Comparison of ENCODE assay signal across 8 mouse cellular contexts in genomic region chr17:46265918-46266618, GRCm38 (mm10). TPM values are rescaled to one million over a fixed set of nuclear protein-coding genes. Genes with fewer than 3 reads are reported as not detected.
DNase-seq lines count a peak whose midpoint lies in the region; ATAC-seq and TF ChIP-seq lines count a peak whose summit lies in the region.

No protein-coding gene starts in this region.

- no peak overlapping the region for H3K4me2 ChIP-seq in forebrain, embryonic 13.5 days
- no peak overlapping the region for H3K4me2 ChIP-seq in lung, embryonic 16.5 days (ENCODE audit: low read depth, low read length)

- H3K27me3 ChIP-seq in forebrain, embryonic 13.5 days, result no peaks in the 10 kb centered on the region
- H3K27me3 ChIP-seq in hindbrain, embryonic 10.5 days (ENCODE audit: insufficient read depth, poor library complexity, severe bottlenecking), result no peaks in the 10 kb centered on the region
- H3K27me3 ChIP-seq in lung, embryonic 16.5 days (ENCODE audit: control insufficient read depth, insufficient read depth, low read depth, low read length), result no peaks in the 10 kb centered on the region

- DNase-seq in ES-E14 (ENCODE audit: low read depth, low spot score), result peak; percentile 65
- DNase-seq in hindbrain, embryonic 10.5 days (ENCODE audit: low spot score), result peak; percentile 82
- peak; percentile 85 for DNase-seq in layer of hippocampus, adult 9-11 months
- DNase-seq in retina, postnatal 1 day, result peak; percentile 82
- DNase-seq in urinary bladder, postnatal 14 days (ENCODE audit: low spot score), result peak; percentile 82

- peaks cover 8 to 30% of the 10 kb centered on the region in 2 experiments; a peak in 3 of 4 replicates for H3K4me1 ChIP-seq in ES-E14 (ENCODE audit: control insufficient read depth in 2 of 2, insufficient read depth in 2 of 2, low read length in 2 of 2, poor library complexity in 1 of 2)
- H3K4me1 ChIP-seq in forebrain, embryonic 13.5 days, result no peaks in the 10 kb centered on the region
- H3K4me1 ChIP-seq in hindbrain, embryonic 10.5 days (replicated peaks), result peaks cover 16% of the 10 kb centered on the region
- peaks cover 21% of the 10 kb centered on the region for H3K4me1 ChIP-seq in lung, embryonic 16.5 days (replicated peaks; ENCODE audit: control insufficient read depth, insufficient read depth, low read length)

- no peak overlapping the region for H3K4me3 ChIP-seq in ES-E14 (ENCODE audit: insufficient read depth in 1 of 2, low read depth in 1 of 2, low read length in 2 of 2, poor library complexity in 1 of 2, severe bottlenecking in 1 of 2)
- H3K4me3 ChIP-seq in forebrain, embryonic 13.5 days, result no peak overlapping the region
- H3K4me3 ChIP-seq in hindbrain, embryonic 10.5 days, result no peak overlapping the region
- H3K4me3 ChIP-seq in lung, embryonic 16.5 days (ENCODE audit: low read length), result no peak overlapping the region

- H3K9ac ChIP-seq in ES-E14 (ENCODE audit: insufficient read depth, low read depth, low read length, poor library complexity, severe bottlenecking), result 0 out of 2 replicates have a peak overlapping the region, but pooled peaks have one; percentile 11
- H3K9ac ChIP-seq in forebrain, embryonic 13.5 days, result no peak overlapping the region
- peak overlapping the region; percentile 31; the same call in 1 of the 2 replicates for H3K9ac ChIP-seq in lung, embryonic 16.5 days (ENCODE audit: low read length)

- in situ Hi-C loops in ES-E14 (cut with MboI; ENCODE audit: low sequenced_read_pairs in 2 of 2, unreplicated experiment in 2 of 2), result no loop called here

- H3K9me3 ChIP-seq in ES-E14 (ENCODE audit: control insufficient read depth, insufficient read depth, low read depth, low read length), result no peaks in the 10 kb centered on the region
- H3K9me3 ChIP-seq in forebrain, embryonic 13.5 days (replicated peaks), result no peaks in the 10 kb centered on the region
- H3K9me3 ChIP-seq in hindbrain, embryonic 10.5 days, result no peaks in the 10 kb centered on the region
- no peaks in the 10 kb centered on the region for H3K9me3 ChIP-seq in lung, embryonic 16.5 days (ENCODE audit: control insufficient read depth, low read length)

- peak; percentile 72 for ATAC-seq in cerebellum, adult (ENCODE audit: insufficient number of reproducible peaks, low FRiP score, low TSS enrichment)
- peak; percentile 70 for ATAC-seq in forebrain, embryonic 13.5 days
- ATAC-seq in lung, embryonic 16.5 days (ENCODE audit: low read depth), result peak; percentile 88

- peaks cover 65% of the 10 kb centered on the region for H3K36me3 ChIP-seq in ES-E14 (ENCODE audit: control insufficient read depth, insufficient read depth, low read length, poor library complexity, severe bottlenecking)
- H3K36me3 ChIP-seq in forebrain, embryonic 13.5 days (ENCODE audit: poor library complexity, severe bottlenecking), result peaks cover 80% of the 10 kb centered on the region
- peaks cover 99% of the 10 kb centered on the region for H3K36me3 ChIP-seq in hindbrain, embryonic 10.5 days
- peaks cover 21% of the 10 kb centered on the region for H3K36me3 ChIP-seq in lung, embryonic 16.5 days (ENCODE audit: control insufficient read depth, insufficient read depth, low read length)

- peak overlapping the region; percentile 64; the same call in 1 of the 2 replicates for H3K27ac ChIP-seq in ES-E14 (ENCODE audit: insufficient read depth, low read depth, low read length, poor library complexity, severe bottlenecking)
- H3K27ac ChIP-seq in forebrain, embryonic 13.5 days, result 0 out of 2 replicates have a peak overlapping the region, but pooled peaks have one; percentile 6
- H3K27ac ChIP-seq in hindbrain, embryonic 10.5 days, result no peak overlapping the region
- peak overlapping the region; percentile 86 for H3K27ac ChIP-seq in lung, embryonic 16.5 days (ENCODE audit: low read length)

- WGBS in forebrain, embryonic 13.5 days, result 32% methylated on average over 14 of the region's 14 CpGs
- WGBS in hindbrain, embryonic 10.5 days, result 29% methylated on average over 14 of the region's 14 CpGs
- WGBS in lung, embryonic 16.5 days, result 15% methylated on average over 14 of the region's 14 CpGs

TF ChIP-seq in ES-E14, 5 proteins besides CTCF, POLR2A, EP300 and RAD21:
- TF ChIP-seq ZC3H11A (IDR thresholded peaks at IDR 0.05; ENCODE audit: borderline replicate concordance, low read depth, low read length), result peak; percentile 24; the same call in 1 of the 2 replicates
- TF ChIP-seq HCFC1 (IDR thresholded peaks at IDR 0.05; ENCODE audit: borderline replicate concordance, insufficient read depth, low read length), result no peak
- TF ChIP-seq ZNF384 (IDR thresholded peaks at IDR 0.05; ENCODE audit: low read depth, low read length), result peak; percentile 97
- TF ChIP-seq CHD2 (IDR thresholded peaks at IDR 0.05; ENCODE audit: low read depth, low read length), result no peak; the same call in 1 of the 2 replicates
- TF ChIP-seq MAFK (IDR thresholded peaks at IDR 0.05; ENCODE audit: insufficient read depth, low read depth, low read length), result no peak

RNA-seq across cellular contexts. Expression of gene Lrrc73, which starts 12.7 kb away (rescaled TPM):
- total RNA-seq in ES-E14 (2012; rRNA removed), result 1.3 TPM in 2 replicates
- 4.9 and 5.8 TPM in 2 replicates for polyA plus RNA-seq in forebrain, embryonic 13.5 days (2015; fragmentation: Nextera tagmentation; extraction: Ambion mirVana)
- 2.0 and 3.8 TPM in 2 replicates for polyA plus RNA-seq in hindbrain, embryonic 10.5 days (2016; fragmentation: Nextera tagmentation; extraction: Ambion mirVana)
- polyA plus RNA-seq in lung, embryonic 16.5 days (2015; fragmentation: Nextera tagmentation; extraction: Ambion mirVana), result 0.69 and 0.93 TPM in 2 replicates

RNA-seq across cellular contexts. Expression of gene Tjap1, which starts 16.8 kb away (rescaled TPM):
- 27.7 and 33.0 TPM in 2 replicates for total RNA-seq in ES-E14 (2012; rRNA removed)
- 36.9 and 38.9 TPM in 2 replicates for polyA plus RNA-seq in forebrain, embryonic 13.5 days (2015; fragmentation: Nextera tagmentation; extraction: Ambion mirVana)
- 60.1 and 67.3 TPM in 2 replicates for polyA plus RNA-seq in hindbrain, embryonic 10.5 days (2016; fragmentation: Nextera tagmentation; extraction: Ambion mirVana)
- polyA plus RNA-seq in lung, embryonic 16.5 days (2015; fragmentation: Nextera tagmentation; extraction: Ambion mirVana), result 39.1 and 40.8 TPM in 2 replicates

RNA-seq across cellular contexts. Expression of gene Yipf3, which starts 18.2 kb away (rescaled TPM):
- total RNA-seq in ES-E14 (2012; rRNA removed), result 59.3 and 68.6 TPM in 2 replicates
- polyA plus RNA-seq in forebrain, embryonic 13.5 days (2015; fragmentation: Nextera tagmentation; extraction: Ambion mirVana), result 80.3 and 84.0 TPM in 2 replicates
- 73.1 and 85.0 TPM in 2 replicates for polyA plus RNA-seq in hindbrain, embryonic 10.5 days (2016; fragmentation: Nextera tagmentation; extraction: Ambion mirVana)
- 114 and 120 TPM in 2 replicates for polyA plus RNA-seq in lung, embryonic 16.5 days (2015; fragmentation: Nextera tagmentation; extraction: Ambion mirVana)

RNA-seq across cellular contexts. Expression of gene Polr1c, which starts 18.2 kb away (rescaled TPM):
- total RNA-seq in ES-E14 (2012; rRNA removed), result 177 and 213 TPM in 2 replicates
- polyA plus RNA-seq in forebrain, embryonic 13.5 days (2015; fragmentation: Nextera tagmentation; extraction: Ambion mirVana), result 96.1 and 110 TPM in 2 replicates
- 107 and 135 TPM in 2 replicates for polyA plus RNA-seq in hindbrain, embryonic 10.5 days (2016; fragmentation: Nextera tagmentation; extraction: Ambion mirVana)
- polyA plus RNA-seq in lung, embryonic 16.5 days (2015; fragmentation: Nextera tagmentation; extraction: Ambion mirVana), result 90.6 and 91.2 TPM in 2 replicates

RNA-seq across cellular contexts. Expression of gene Dlk2, which starts 31.2 kb away (rescaled TPM):
- total RNA-seq in ES-E14 (2012; rRNA removed), result 1.3 and 1.4 TPM in 2 replicates
- polyA plus RNA-seq in forebrain, embryonic 13.5 days (2015; fragmentation: Nextera tagmentation; extraction: Ambion mirVana), result 2.6 and 2.9 TPM in 2 replicates
- 1.4 and 1.5 TPM in 2 replicates for polyA plus RNA-seq in hindbrain, embryonic 10.5 days (2016; fragmentation: Nextera tagmentation; extraction: Ambion mirVana)
- polyA plus RNA-seq in lung, embryonic 16.5 days (2015; fragmentation: Nextera tagmentation; extraction: Ambion mirVana), result 3.1 and 4.0 TPM in 2 replicates
